Mouse (Mus musculus): ENCODE measurements around the gene Tbc1d25. TPM values are rescaled to one million over a fixed set of nuclear protein-coding genes. Genes with fewer than 3 reads are reported as not detected.

Tbc1d25 gene
- polyA plus RNA-seq, 1 experiment from 2014 or later, result 14.3 TPM

GRCm38 (mm10) chrX:8175169-8175503 lies 845 bp downstream of the Tbc1d25 start:
- peak overlapping the region; percentile 36 for H3K9ac ChIP-seq
- peak overlapping the region; percentile 56 for H3K4me3 ChIP-seq
- no peaks in the 10 kb centered on the region for H3K4me1 ChIP-seq
- ATAC-seq (ENCODE audit: insufficient number of reproducible peaks, insufficient read depth, low FRiP score, low TSS enrichment), result no peak
- WGBS, result 28% methylated on average over 4 of the region's 4 CpGs
- H3K9me3 ChIP-seq, result no peaks in the 10 kb centered on the region
- H3K4me2 ChIP-seq (replicated peaks), result peak overlapping the region; percentile 45
- no peaks in the 10 kb centered on the region for H3K27me3 ChIP-seq
- H3K36me3 ChIP-seq, result no peaks in the 10 kb centered on the region
- H3K27ac ChIP-seq, result no peak overlapping the region

GRCm38 (mm10) chrX:8167716-8168647 lies 8.0 kb downstream of the Tbc1d25 start:
- Histone ChIP-seq H3K27ac (no peak overlapping the region), H3K4me3 (no peak overlapping the region), H3K36me3 (peaks cover 2% of the 10 kb centered on the region; the same call in 1 of the 2 replicates), H3K9me3 (no peaks in the 10 kb centered on the region), H3K9ac (no peak overlapping the region), H3K4me1 (no peaks in the 10 kb centered on the region), H3K4me2 (replicated peaks) (no peak overlapping the region), H3K27me3 (no peaks in the 10 kb centered on the region)
- ATAC-seq (ENCODE audit: insufficient number of reproducible peaks, insufficient read depth, low FRiP score, low TSS enrichment), result no peak
- 93% methylated on average over 10 of the region's 10 CpGs for WGBS

DNA sequence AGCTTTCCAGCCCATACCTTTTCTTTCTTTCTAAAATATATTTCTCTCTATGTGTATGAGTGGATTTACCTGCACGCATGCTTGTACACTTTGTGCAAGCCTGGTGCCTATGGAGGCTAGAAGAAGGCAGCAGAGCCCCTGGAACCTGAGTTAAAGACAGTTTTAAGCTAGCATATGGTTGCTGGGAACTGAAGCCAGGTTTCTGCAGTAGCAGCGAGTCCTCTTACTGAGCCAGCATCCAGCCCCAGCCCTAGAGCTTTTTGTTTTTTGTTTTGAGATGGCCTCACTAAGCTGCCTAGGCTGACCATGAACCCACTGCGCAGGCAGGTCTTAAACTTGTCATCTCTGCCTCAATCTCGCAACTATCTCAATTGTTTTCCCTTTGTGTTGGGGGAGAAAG lies 11.5 kb downstream of the Tbc1d25 start:
- Histone ChIP-seq H3K36me3 (peaks cover 2% of the 10 kb centered on the region; the same call in 1 of the 2 replicates), H3K4me1 (no peaks in the 10 kb centered on the region), H3K27me3 (no peaks in the 10 kb centered on the region), H3K4me2 (replicated peaks) (no peak overlapping the region), H3K9ac (no peak overlapping the region), H3K9me3 (no peaks in the 10 kb centered on the region), H3K4me3 (no peak overlapping the region), H3K27ac (no peak overlapping the region)
- WGBS, result 85% methylated on average over 4 of the region's 4 CpGs
- ATAC-seq (ENCODE audit: insufficient number of reproducible peaks, insufficient read depth, low FRiP score, low TSS enrichment), result no peak

DNA sequence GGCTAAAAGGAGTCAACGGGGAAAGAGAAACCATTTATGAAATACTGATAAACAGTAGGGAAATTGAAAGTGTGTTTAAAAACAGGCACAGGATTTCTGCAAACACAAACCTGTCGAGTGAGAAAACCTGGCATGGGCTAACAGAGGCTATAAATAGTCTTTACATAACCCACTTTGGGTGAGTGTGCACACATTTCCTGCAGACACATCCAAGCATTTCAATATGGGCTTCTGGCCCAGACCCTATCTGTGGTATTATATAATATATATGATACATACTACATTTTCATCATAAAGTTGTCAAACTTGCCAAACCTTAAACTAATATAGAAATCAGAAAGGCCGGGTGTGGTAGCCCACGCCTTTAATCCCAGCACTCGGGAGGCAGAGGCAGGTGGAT lies 12.9 kb downstream of the Tbc1d25 start:
- H3K4me1 ChIP-seq, result no peaks in the 10 kb centered on the region
- H3K27ac ChIP-seq, result no peak overlapping the region
- no peak overlapping the region for H3K9ac ChIP-seq
- no peak overlapping the region for H3K4me2 ChIP-seq (replicated peaks)
- ATAC-seq (ENCODE audit: insufficient number of reproducible peaks, insufficient read depth, low FRiP score, low TSS enrichment), result no peak
- 93% methylated on average over 5 of the region's 5 CpGs for WGBS
- H3K4me3 ChIP-seq, result no peak overlapping the region
- H3K27me3 ChIP-seq, result no peaks in the 10 kb centered on the region
- peaks cover 2% of the 10 kb centered on the region; the same call in 1 of the 2 replicates for H3K36me3 ChIP-seq
- H3K9me3 ChIP-seq, result no peaks in the 10 kb centered on the region

DNA sequence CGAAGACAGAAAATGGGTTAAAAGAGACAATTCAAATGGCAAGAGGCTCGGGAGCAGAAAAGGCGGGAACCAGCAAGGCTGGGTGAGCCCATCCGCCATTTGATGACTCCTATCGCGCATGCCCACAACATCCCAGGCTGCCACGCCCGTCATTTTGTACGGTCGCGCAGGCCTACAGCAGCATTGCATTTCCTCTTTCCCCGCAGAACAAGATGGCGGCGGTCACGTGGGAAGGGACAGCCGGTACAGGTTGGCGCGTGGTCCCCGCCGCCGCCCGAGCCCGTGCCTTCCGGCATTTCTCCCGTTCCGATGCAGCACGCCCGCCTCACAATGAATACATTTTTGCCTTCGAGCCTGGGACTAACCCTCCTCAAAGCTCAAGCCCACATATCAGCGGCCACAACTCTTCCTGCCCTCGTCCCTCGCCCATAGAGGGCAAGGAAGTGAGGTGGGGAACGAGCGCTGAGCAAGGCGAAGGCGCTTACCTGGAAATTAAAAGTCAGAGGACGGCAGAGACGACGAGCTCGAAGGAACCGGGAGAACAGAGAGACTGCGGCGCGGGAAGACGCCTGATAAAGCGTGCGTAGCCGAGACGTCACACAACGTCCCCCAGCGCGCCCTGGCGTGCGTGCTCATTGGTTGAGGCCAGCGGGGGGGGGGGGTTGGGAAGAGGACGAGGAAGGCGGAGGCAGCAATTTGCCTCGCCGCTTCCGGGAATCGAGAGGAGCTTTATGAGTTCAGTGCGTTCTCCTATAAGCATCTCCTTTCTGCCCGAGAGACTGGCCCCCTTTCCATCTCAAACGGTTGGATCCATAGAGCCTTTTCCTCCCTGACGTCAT lies 30.6 kb downstream of the Tbc1d25 start, which contains the start of gene Rbm3:
Gene Rbm3, minus strand, starts transcription at position 728 of the 839 bp plus-strand sequence.
- 21% methylated on average over 57 of the region's 65 CpGs for WGBS
- Histone ChIP-seq H3K36me3 (peaks cover 14% of the 10 kb centered on the region), H3K4me3 (peak within 1 kb of the TSS; percentile 59)

DNA sequence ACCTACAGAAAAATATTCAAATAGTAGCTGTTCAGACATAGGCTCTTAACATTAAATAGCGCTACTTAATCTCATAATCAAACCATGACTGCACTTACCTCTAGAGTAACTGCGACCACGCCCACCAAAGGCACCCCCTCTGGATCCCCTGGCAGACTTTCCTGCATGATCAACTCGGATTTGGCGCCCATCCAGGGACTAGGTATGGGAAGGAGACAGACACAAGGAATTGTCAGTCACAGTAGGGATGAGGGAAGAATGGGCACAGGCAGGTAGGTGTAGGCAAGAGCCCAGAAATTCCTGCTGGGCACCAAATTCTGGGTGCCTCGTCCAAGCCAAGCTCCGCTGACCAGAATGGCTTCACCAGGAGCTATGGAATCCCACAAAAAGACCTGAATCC lies 32.2 kb downstream of the Tbc1d25 start:
- 79% methylated on average over 7 of the region's 7 CpGs for WGBS
- H3K27ac ChIP-seq, result no peak overlapping the region
- no peak for ATAC-seq (ENCODE audit: insufficient number of reproducible peaks, insufficient read depth, low FRiP score, low TSS enrichment)
- H3K4me1 ChIP-seq, result no peaks in the 10 kb centered on the region
- H3K27me3 ChIP-seq, result no peaks in the 10 kb centered on the region
- peak overlapping the region; percentile 59 for H3K4me3 ChIP-seq
- H3K4me2 ChIP-seq (replicated peaks), result peak overlapping the region; percentile 83
- no peaks in the 10 kb centered on the region for H3K9me3 ChIP-seq
- H3K36me3 ChIP-seq, result peaks cover 14% of the 10 kb centered on the region
- peak overlapping the region; percentile 77; the same call in 1 of the 2 replicates for H3K9ac ChIP-seq

More for the DNA sequence above, 30.6 kb downstream of the Tbc1d25 start, which contains the start of gene Rbm3:
- Histone ChIP-seq H3K27me3 (no peaks in the 10 kb centered on the region), H3K27ac (peak within 1 kb of the TSS; percentile 97), H3K9me3 (no peaks in the 10 kb centered on the region), H3K4me1 (no peaks in the 10 kb centered on the region), H3K4me2 (replicated peaks) (peak within 1 kb of the TSS; percentile 83), H3K9ac (peak within 1 kb of the TSS; percentile 77)
- ATAC-seq (ENCODE audit: insufficient number of reproducible peaks, insufficient read depth, low FRiP score, low TSS enrichment), result peak; percentile 91

- no peak overlapping the region for H3K27ac ChIP-seq
- no peaks in the 10 kb centered on the region for H3K4me1 ChIP-seq
- ATAC-seq (ENCODE audit: insufficient number of reproducible peaks, insufficient read depth, low FRiP score, low TSS enrichment), result no peak
- no peak overlapping the region for H3K9ac ChIP-seq
- no peak overlapping the region for H3K4me2 ChIP-seq (replicated peaks)
- H3K36me3 ChIP-seq, result peaks cover 14% of the 10 kb centered on the region
- H3K9me3 ChIP-seq, result no peaks in the 10 kb centered on the region
- no peaks in the 10 kb centered on the region for H3K27me3 ChIP-seq
- 91% methylated on average over 7 of the region's 7 CpGs for WGBS
- no peak overlapping the region for H3K4me3 ChIP-seq
Measured at GRCm38 (mm10) chrX:8142948-8143347, 33.0 kb downstream of the Tbc1d25 start.

- Histone ChIP-seq H3K27ac (no peak overlapping the region), H3K9ac (no peak overlapping the region), H3K27me3 (no peaks in the 10 kb centered on the region), H3K4me1 (no peaks in the 10 kb centered on the region), H3K36me3 (peaks cover 14% of the 10 kb centered on the region), H3K4me3 (no peak overlapping the region), H3K9me3 (no peaks in the 10 kb centered on the region), H3K4me2 (replicated peaks) (no peak overlapping the region)
- ATAC-seq (ENCODE audit: insufficient number of reproducible peaks, insufficient read depth, low FRiP score, low TSS enrichment), result no peak
- WGBS, result 72% methylated on average over 3 of the region's 3 CpGs
Measured at GRCm38 (mm10) chrX:8141058-8141457, 34.9 kb downstream of the Tbc1d25 start.

DNA sequence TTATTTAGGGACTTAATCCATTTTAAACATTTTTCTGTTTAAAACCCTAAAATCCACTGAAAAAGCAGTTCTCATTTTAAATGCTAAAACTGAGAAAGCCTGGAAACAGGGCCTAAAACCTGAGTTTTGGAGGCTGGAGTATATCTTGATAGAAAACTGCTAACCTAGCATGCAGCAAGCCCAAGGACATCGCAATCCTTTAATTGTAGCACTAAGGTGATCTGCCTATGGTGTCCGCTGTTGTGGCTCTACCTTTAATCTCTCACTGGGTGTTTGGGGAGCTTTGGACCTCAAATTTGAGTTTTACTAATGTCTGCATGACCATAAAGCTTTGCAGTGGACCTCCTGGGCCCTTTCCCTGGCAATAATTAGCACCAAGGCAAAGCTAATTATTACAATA lies 35.5 kb downstream of the Tbc1d25 start:
- Histone ChIP-seq H3K36me3 (peaks cover 14% of the 10 kb centered on the region), H3K27me3 (no peaks in the 10 kb centered on the region), H3K9me3 (no peaks in the 10 kb centered on the region), H3K4me3 (no peak overlapping the region), H3K27ac (no peak overlapping the region), H3K9ac (no peak overlapping the region), H3K4me1 (no peaks in the 10 kb centered on the region), H3K4me2 (replicated peaks) (no peak overlapping the region)
- 86% methylated on average over 2 of the region's 2 CpGs for WGBS
- no peak for ATAC-seq (ENCODE audit: insufficient number of reproducible peaks, insufficient read depth, low FRiP score, low TSS enrichment)

- no peaks in the 10 kb centered on the region for H3K4me1 ChIP-seq
- no peak overlapping the region for H3K4me2 ChIP-seq (replicated peaks)
- peaks cover 14% of the 10 kb centered on the region for H3K36me3 ChIP-seq
- ATAC-seq (ENCODE audit: insufficient number of reproducible peaks, insufficient read depth, low FRiP score, low TSS enrichment), result no peak
- no peak overlapping the region for H3K27ac ChIP-seq
- H3K9me3 ChIP-seq, result no peaks in the 10 kb centered on the region
- no peak overlapping the region for H3K9ac ChIP-seq
- no peaks in the 10 kb centered on the region for H3K27me3 ChIP-seq
- no peak overlapping the region for H3K4me3 ChIP-seq
- WGBS, result 58% methylated on average over 1 of the region's 1 CpGs
Measured at GRCm38 (mm10) chrX:8139480-8139879, 36.5 kb downstream of the Tbc1d25 start.

- no peak for ATAC-seq (ENCODE audit: insufficient number of reproducible peaks, insufficient read depth, low FRiP score, low TSS enrichment)
- Histone ChIP-seq H3K4me2 (replicated peaks) (no peak overlapping the region), H3K27me3 (no peaks in the 10 kb centered on the region), H3K4me3 (no peak overlapping the region), H3K9ac (no peak overlapping the region), H3K4me1 (no peaks in the 10 kb centered on the region), H3K9me3 (no peaks in the 10 kb centered on the region), H3K27ac (no peak overlapping the region), H3K36me3 (peaks cover 4% of the 10 kb centered on the region; the same call in 1 of the 2 replicates)
- 53% methylated on average over 2 of the region's 2 CpGs for WGBS
Measured at GRCm38 (mm10) chrX:8135886-8136285, 40.1 kb downstream of the Tbc1d25 start.

Measured in embryonic facial prominence, embryonic 12.5 days (tissue).